Mouse (Mus musculus): Measurements from ENCODE around the gene Phactr4.

The Phactr4 gene

DNA sequence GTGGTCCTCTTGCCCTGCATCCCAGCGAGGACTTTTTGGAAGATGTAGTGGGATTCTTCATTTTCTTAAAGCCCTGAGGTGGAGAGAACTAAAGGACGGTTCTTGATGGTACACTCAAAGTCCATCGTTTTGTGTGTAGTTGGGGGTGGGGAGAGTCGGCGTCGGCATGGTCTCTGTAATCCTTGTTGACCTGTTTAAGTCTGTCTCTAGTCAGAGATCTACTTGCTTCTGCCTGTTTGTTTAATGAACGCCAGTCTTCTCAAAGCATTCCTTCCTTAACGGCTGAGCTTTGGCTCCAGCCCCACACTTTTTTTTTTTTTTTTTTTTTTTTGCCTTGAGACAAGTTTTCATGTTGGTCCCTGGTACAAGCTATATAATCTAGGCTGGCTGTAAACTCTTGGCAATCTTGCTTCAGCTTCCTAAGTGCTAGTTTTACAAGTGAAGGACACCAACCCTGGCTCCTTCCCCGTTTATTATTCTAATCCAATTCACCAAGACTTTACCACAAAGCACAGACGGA is 92.4 kb downstream of the Phactr4 start:
- no peak for DNase-seq

DNA sequence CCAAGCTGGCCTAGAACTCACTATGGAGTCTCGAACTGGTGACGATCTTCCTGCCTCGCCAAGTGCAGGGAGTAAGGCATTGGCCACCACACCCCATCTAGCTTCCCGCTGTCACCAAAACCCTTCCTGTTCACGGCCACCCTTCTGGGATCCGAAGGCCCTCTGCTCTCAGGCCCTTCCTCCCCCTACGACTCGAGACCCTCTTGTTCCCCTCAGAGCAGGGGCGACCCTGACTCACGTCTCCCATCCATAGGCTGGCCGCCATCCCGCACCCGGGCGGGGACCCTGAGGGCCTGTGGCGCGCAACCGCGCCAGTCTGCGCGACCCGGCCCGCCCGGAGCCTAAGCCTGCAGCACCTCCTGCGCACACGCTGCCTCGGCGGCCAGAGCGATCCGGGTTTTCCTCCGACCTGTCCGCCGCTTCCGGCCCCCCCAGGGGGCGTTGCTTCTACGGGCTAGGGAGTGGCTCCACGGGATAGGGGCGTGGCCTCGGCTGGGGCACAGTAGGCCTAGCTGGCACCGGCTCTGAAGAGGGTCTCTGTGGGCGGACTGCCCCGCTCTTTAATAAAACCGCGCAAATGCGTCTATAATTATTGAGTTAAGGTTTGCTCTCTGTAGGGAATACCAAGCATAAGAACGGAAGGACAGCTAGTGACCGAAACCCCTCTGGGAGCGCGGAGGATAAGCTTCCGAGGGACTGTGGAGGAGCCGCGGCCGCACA is 93.0 kb downstream of the Phactr4 start, which contains the start of gene Trnau1ap:
Trnau1ap (minus strand) TSS at position 424 of the 720 bp plus-strand sequence.
- peak; percentile 87 for DNase-seq

DNA sequence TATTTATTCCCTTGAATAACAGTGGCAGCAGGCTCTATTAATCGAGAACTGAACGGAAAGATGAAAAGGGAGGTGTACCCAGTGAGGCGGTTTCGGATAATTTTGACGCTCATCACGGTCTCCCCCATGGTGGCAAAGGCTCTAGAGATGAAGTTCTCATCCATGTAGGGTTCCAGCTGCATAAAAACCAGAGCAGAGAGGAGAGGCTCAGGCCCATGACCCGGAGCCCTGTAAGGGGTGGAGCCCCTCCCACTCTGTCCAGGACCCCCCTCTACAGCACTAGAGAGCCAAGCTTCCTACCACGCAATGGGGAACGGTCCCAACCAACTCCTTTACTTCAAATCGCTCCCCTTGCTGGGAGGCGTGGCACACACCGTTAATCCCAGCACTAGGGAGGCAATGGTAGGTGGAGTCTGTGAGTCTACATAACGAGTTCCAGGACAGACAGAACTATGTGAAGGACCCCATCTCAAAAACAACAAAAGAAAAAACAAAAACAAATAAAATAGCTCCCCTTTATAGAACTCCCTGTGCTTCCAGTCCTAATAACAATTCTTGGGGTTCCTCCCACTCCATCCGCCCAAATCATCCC is 93.8 kb downstream of the Phactr4 start:
- DNase-seq, result no peak

DNA sequence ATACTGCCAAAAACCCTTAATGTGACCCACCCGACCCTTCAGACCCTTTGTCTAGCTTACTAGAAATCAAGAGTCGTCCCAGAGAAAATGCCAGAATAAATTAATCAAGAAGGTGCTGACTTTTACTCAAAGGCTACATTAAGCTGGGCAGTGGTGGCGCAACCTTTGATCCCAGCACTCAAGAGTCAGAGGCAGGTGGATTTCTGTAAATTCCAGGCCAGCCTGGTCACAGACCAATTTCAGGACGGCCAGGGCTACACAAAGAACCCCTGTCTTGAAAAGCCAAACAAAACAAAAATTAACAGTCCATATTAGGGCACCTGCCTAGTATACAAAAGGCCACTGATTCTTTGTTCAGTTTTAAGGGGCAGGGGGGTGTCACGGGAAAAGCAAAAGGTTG is 95.8 kb downstream of the Phactr4 start:
- no peak for DNase-seq

DNA sequence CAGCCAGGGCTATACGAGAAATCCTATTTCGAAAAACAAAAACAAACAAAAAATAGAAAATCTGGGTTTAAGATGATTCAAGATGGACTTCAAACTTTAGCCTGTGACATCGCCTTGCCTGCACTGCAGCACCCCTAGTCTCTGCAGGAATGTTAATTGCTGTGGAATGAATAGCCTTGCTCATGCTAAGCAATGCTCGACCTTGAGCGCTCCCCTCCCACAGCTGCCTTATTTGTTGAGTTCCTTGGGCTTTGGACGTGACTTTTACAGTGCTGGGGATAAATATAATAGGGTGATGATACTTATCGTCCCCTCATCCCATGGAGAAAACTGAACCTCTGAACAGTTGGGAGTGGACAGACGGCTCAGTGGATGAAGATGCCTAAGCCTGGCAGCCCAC is 106.6 kb downstream of the Phactr4 start:
- DNase-seq, result no peak

DNA sequence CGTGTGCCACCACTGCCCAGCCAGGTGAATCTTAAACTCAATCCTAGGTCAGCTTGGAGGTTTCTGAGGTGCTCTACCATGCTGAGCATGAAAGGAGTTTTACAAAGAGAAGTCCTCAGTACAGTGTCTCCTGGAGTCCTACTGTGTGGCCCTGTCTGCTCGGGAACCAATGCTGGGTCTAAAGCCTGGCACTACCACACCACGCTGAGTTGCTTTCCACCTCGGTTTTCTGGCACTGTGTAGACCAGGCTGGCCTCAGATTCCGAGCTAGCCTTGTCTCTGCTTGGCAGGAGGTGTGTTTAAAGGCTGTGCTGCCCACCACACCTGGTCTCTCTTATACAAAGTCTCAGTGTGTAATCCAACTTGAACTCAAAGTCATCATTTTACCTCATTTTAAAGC is 109.7 kb downstream of the Phactr4 start:
- no peak for DNase-seq

DNA sequence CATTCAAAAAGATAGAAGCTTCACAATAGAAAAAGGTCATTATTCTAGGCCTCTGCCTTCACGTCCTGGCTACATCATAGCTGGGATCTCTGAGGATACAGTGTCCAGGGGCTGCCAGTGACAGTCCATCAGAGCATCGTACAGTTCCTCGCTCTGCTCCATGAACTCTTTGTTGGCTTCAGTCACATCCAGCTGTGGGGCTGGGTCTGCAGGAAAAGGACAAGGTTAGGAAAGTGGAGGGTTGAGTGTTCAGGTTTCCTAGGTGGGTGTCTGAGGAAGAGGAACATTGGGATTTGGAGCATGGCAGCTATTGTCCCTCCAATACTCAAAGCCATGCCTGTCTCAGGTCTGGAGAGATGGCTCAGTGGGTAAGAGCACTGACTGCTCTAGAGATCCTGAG is 110.5 kb downstream of the Phactr4 start:
- DNase-seq, result no peak

DNA sequence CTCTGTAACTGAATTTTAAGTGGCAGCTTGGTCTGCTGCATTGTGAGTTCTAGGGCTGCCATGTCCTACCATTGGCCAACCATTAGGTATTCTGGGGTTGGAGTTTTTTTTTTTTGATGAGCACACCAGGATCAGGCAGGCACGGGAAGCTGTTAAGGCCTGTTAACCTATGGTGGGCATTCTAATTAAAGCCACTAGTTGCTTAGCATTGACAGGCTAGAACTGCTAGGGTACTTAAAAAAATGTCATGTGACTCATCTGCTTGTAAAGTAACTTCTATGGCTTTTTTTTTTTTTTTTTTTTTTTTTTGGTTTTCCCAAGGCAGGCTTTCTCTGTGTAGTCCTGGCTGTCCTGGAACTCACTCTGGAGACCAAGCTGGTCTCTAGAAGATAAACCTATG is 111.1 kb downstream of the Phactr4 start:
- no peak for DNase-seq

DNA sequence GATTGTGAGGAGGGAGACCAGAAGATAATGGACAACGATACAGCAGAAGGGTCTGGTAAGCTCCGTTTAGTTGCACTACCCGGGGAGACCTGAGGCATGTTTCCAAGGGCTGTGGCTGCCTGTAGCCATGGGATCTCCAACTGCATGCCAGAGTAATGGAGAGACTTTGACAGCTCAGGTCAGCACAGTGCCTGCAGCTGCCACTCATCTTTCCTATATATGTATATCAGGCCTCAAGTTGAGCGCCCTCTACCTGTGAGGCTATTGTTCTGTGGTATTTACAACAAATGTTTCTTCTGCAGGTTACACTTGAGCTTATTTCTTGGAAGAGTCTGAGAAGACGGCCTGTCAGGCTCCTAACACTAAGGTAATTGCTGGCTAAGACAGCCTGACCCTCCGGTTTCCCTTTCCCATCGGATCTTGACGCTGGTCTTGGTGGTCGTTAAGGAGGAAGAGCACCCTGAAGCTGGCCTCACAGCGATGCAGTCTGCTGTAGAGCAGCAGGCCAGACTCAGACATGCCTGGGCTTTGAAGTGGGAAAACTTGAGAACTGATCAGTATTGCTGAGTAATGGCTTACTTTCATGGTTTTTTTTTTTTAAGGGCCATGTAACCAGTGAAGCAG is 112.3 kb downstream of the Phactr4 start:
- peak; percentile 54 for DNase-seq

DNA sequence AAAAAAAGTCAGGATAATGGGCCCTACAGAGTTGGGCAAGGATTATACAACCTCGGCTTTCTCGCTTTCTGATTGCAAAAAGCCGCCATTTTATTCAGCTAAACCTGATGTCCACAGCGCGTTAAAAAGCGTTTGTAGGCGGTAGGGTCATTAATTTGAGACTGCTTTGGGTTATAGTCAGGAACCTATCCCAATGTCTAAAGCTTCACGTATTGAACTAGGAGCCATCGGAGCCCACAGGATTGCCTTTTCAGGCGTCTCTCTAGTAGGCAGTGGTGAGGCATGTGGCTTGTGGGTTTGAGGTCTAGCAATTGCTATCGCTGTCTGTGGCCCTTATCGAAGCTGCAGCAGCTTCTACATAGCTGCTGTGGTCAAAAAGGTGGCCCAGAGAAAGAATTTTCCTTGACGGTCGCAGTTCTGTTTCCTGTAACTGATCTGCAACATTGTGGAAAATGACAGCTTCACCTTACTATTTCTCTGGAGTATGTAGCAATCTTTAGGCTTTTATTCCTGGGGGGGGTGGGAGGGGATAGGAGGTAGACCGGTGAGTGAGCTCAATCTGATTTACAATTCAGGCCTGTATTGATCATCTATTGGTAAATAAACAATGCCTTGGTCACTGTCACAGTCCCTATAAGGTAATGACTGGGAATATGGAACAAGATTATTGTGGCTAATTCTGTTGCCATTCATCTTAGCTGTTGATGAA is 113.0 kb downstream of the Phactr4 start:
- no peak for DNase-seq

DNA sequence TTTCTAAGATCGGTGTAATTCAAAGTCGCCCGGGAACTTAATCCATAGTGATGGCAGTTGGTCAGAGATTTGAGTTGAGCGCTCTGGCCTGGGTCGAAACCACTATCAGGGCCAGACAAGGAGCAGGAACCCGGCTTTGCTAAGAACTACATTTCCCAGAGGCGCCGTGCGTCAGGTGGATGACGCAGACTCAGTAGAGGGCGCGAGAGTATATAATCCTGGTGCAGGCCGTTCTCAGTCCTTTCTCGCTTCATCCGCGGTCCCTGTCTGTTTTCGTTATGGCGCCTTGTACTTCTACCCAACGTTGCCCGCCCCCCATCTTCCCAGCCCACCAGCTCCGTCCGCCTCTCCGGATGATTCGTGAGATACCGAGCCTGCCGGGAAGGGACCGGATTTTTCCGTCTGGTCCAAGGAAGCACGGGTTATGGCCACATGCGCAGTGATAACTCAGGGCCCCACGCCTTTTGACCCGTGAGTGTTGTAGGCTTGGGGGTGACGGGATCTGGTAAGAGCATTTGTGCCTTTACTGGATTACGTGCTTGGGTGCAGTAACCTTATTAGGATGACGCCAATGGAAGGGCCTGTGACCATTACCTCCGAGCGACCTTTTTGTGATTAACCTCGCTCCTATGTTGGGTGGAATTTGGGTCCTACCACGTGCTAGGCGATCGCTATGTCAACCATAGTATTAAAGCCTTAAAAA is 113.7 kb downstream of the Phactr4 start:
- peak; percentile 93 for DNase-seq

DNA sequence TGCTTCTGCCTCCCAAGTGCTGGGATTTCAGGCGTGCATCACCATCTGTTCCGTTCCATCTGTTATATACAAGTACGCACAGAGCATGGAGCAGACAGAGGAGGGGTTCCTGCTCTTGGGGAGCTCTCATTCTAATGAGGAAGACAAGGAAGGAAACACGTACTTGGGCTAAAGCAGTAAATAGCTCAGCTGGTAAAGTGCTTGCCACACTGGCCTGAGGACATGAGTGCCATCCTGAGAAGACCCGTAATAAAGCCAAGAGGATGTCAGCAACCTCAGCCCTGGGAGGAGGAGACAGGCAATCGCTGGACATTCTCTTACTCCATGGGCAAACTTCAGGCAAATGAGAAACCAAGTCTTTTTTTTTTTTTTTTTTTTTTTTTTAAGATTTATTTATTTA is 116.3 kb downstream of the Phactr4 start:
- DNase-seq, result no peak
